Mouse (Mus musculus): ENCODE measurements at regions not wholly inside any gene's neighbourhood (a gene's known extent, or its start where the extent isn't known, plus 50 kb on each side); places are given as distances from the start of the nearest gene placed in this dataset.

DNA sequence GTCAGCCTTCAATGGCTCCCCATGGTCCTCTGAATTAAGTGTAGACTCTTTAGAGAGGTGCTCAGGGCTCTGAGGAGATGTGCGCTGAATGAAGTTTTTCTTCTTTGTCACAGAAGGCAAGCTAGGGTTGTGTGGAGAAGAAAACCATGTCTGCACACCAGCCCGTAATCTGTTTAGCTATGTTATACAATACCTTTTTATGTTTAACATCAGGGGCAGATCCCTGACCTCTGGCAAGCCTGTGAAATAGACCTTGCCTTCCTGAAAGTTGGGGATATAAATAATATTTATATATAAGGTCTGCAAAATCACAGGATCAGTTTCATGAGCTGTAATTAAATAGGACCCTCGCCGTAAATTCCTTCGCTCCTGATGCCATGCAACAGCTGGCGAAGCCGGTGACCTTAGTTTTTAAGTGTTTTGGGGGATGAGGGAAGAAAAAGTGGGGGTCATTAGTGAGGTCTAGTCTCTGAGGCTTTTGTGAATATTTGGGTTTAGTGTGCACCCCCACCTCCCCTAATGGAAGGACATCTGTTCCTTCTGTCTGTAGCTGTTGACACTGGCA is 119.7 kb downstream of the Mtx2 start:
- no peak overlapping the region for H3K4me3 ChIP-seq (ENCODE audit: insufficient read depth, poor library complexity, severe bottlenecking)

DNA sequence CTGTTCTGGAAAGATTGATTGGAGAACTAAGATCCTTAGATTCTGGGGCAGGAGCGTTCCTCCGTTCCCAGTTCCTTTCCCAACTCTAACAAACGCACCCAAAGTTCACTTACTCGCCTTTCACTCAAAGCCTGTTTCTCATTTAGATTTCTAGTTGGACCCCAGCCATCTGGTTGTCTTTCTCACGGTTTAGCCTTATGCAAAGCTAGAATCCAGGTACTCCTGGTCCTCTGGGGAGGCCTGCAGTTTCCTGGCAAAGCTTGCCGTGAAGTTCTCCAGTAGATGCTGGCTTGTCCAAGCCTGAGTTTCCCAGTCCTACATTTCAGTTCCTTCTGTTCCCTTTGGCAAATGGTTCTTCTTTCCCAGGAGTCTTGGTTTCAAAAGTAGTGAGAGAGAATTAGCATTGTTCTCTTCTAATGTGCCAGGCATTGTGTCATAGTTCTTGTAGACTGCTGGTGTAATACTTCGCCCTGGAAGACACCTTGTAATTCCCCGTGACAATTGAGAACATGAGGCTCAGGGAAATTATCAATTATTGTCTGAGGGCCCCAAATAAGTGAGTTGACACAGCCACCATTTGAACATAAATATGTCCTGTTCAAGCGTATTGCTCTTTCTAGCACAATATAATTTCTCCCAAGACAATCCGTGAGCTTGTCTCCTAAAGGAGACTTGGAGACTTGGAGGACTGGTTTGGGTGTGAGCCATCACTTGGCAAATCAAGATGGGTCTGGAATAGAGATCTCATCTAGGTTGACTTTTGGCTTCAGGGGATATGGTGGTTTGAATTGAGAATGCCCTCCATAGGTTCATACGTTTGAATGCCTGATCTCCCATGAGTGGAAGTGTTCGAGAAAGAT is 126.0 kb downstream of the Mtx2 start:
- Histone ChIP-seq H3ac (ENCODE audit: control insufficient read depth, insufficient read length, low read depth) (no peak overlapping the region), H3K27me3 (ENCODE audit: control insufficient read depth, insufficient read depth, insufficient read length) (peaks cover 7% of the 10 kb centered on the region), H3K4me3 (ENCODE audit: insufficient read depth, poor library complexity, severe bottlenecking) (no peak overlapping the region), H3K79me3 (ENCODE audit: low read depth) (no peaks in the 10 kb centered on the region), H3K36me3 (ENCODE audit: control insufficient read depth, insufficient read depth) (no peaks in the 10 kb centered on the region), H3K79me2 (ENCODE audit: control insufficient read depth, insufficient read depth) (no peaks in the 10 kb centered on the region)
- TF ChIP-seq MYOD1 (IDR thresholded peaks at IDR 0.05; ENCODE audit: control insufficient read depth, insufficient read length, low read depth) (no peak), FOSL1 (IDR thresholded peaks at IDR 0.05; ENCODE audit: insufficient read depth, low read length, poor library complexity, severe bottlenecking) (no peak), USF1 (IDR thresholded peaks at IDR 0.05; ENCODE audit: low read depth) (no peak), CEBPB (IDR thresholded peaks at IDR 0.05; ENCODE audit: low read depth) (no peak), MYOG (IDR thresholded peaks at IDR 0.05; ENCODE audit: control insufficient read depth, extremely low read depth, insufficient read length) (no peak), MAX (IDR thresholded peaks at IDR 0.05) (no peak), CTCF (IDR thresholded peaks at IDR 0.05; ENCODE audit: control insufficient read depth, insufficient read depth, insufficient read length) (no peak)

More for the DNA sequence above, 119.7 kb downstream of the Mtx2 start:
- TF ChIP-seq FOSL1 (IDR thresholded peaks at IDR 0.05; ENCODE audit: insufficient read depth, low read length, poor library complexity, severe bottlenecking) (no peak), CEBPB (IDR thresholded peaks at IDR 0.05; ENCODE audit: low read depth) (no peak), MYOG (IDR thresholded peaks at IDR 0.05; ENCODE audit: control insufficient read depth, extremely low read depth, insufficient read length) (no peak), USF1 (IDR thresholded peaks at IDR 0.05; ENCODE audit: low read depth) (no peak), MAX (IDR thresholded peaks at IDR 0.05) (no peak), CTCF (IDR thresholded peaks at IDR 0.05; ENCODE audit: control insufficient read depth, insufficient read depth, insufficient read length) (no peak), MYOD1 (IDR thresholded peaks at IDR 0.05; ENCODE audit: control insufficient read depth, insufficient read length, low read depth) (no peak)
- H3K27me3 ChIP-seq (ENCODE audit: control insufficient read depth, insufficient read depth, insufficient read length) = peaks cover 7% of the 10 kb centered on the region
- H3ac ChIP-seq (ENCODE audit: control insufficient read depth, insufficient read length, low read depth) = no peak overlapping the region
- H3K79me3 ChIP-seq (ENCODE audit: low read depth) = no peaks in the 10 kb centered on the region
- H3K36me3 ChIP-seq (ENCODE audit: control insufficient read depth, insufficient read depth) = no peaks in the 10 kb centered on the region
- H3K79me2 ChIP-seq (ENCODE audit: control insufficient read depth, insufficient read depth) = no peaks in the 10 kb centered on the region

GRCm38 (mm10) chr2:74954101-74954500 is 128.5 kb downstream of the Mtx2 start:
- TF ChIP-seq FOSL1 (IDR thresholded peaks at IDR 0.05; ENCODE audit: insufficient read depth, low read length, poor library complexity, severe bottlenecking) (no peak), CTCF (IDR thresholded peaks at IDR 0.05; ENCODE audit: control insufficient read depth, insufficient read depth, insufficient read length) (no peak), MYOG (IDR thresholded peaks at IDR 0.05; ENCODE audit: control insufficient read depth, extremely low read depth, insufficient read length) (no peak), MYOD1 (IDR thresholded peaks at IDR 0.05; ENCODE audit: control insufficient read depth, insufficient read length, low read depth) (no peak), CEBPB (IDR thresholded peaks at IDR 0.05; ENCODE audit: low read depth) (no peak)
- H3K27me3 ChIP-seq (ENCODE audit: control insufficient read depth, insufficient read depth, insufficient read length) = no peaks in the 10 kb centered on the region
- H3ac ChIP-seq (ENCODE audit: control insufficient read depth, insufficient read length, low read depth) = no peak overlapping the region

DNA sequence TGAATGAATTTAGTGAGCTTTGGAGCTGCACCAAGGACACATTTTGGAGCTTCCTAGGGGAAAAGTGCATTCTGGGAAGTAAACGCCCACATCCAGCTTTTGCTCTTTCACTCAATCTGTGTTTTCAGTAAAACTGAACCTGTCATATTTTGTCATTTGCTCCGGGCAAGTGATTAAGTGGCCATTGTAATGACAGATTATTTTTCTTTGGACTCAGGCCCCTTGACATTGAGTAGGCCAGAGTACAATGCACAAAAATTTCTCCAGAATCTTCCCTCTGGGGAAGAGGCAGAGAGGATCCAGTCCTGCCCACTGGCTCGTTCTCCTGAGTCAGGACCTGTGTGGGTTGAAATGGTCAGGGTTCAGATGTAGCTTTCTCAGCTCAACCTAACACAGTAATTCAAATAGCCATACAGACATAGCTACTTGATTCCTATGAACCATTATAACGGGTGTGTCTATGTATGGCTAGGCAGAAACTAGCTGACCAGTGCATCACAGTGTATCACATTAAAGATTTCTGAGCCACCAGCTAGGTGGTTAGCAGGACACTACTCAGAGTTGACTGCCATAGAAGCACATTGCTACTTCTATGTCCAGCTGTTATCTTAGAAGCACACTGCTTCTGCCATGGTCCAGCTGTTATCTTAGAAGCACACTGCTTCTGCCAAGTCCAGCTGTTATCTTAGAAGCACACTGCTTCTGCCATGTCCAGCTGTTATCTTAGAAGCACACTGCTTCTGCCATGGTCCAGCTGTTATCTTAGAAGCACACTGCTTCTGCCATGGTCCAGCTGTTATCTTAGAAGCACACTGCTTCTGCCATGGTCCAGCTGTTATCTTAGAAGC is 129.9 kb downstream of the Mtx2 start:
- no peaks in the 10 kb centered on the region for H3K27me3 ChIP-seq (ENCODE audit: control insufficient read depth, insufficient read depth, insufficient read length)
- no peaks in the 10 kb centered on the region for H3K36me3 ChIP-seq (ENCODE audit: control insufficient read depth, insufficient read depth)
- TF ChIP-seq FOSL1 (IDR thresholded peaks at IDR 0.05; ENCODE audit: insufficient read depth, low read length, poor library complexity, severe bottlenecking) (no peak), MYOD1 (IDR thresholded peaks at IDR 0.05; ENCODE audit: control insufficient read depth, insufficient read length, low read depth) (no peak), CEBPB (IDR thresholded peaks at IDR 0.05; ENCODE audit: low read depth) (no peak), MAX (IDR thresholded peaks at IDR 0.05) (no peak), USF1 (IDR thresholded peaks at IDR 0.05; ENCODE audit: low read depth) (no peak), MYOG (IDR thresholded peaks at IDR 0.05; ENCODE audit: control insufficient read depth, extremely low read depth, insufficient read length) (no peak), CTCF (IDR thresholded peaks at IDR 0.05; ENCODE audit: control insufficient read depth, insufficient read depth, insufficient read length) (no peak)
- no peak overlapping the region for H3ac ChIP-seq (ENCODE audit: control insufficient read depth, insufficient read length, low read depth)
- H3K79me2 ChIP-seq (ENCODE audit: control insufficient read depth, insufficient read depth) = no peaks in the 10 kb centered on the region
- H3K79me3 ChIP-seq (ENCODE audit: low read depth) = no peaks in the 10 kb centered on the region
- no peak overlapping the region for H3K4me3 ChIP-seq (ENCODE audit: insufficient read depth, poor library complexity, severe bottlenecking)

More at GRCm38 (mm10) chr2:74954101-74954500, 128.5 kb downstream of the Mtx2 start:
- no peaks in the 10 kb centered on the region for H3K36me3 ChIP-seq (ENCODE audit: control insufficient read depth, insufficient read depth)
- no peak overlapping the region for H3K4me3 ChIP-seq (ENCODE audit: insufficient read depth, poor library complexity, severe bottlenecking)
- H3K79me2 ChIP-seq (ENCODE audit: control insufficient read depth, insufficient read depth) = no peaks in the 10 kb centered on the region
- no peaks in the 10 kb centered on the region for H3K79me3 ChIP-seq (ENCODE audit: low read depth)

DNA sequence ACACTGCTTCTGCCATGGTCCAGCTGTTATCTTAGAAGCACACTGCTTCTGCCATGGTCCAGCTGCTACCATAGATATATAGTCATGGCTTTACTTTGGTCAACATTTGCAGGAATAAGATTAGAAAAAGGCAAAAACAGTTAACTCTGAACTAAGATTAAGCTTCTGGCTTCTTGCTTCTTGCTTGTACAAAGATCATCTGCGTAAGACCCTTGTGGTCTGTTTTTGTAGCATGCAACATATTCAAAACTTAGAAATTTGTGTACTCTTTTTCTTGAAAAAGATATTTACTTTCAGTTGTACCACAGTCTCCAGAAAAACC is 130.5 kb downstream of the Mtx2 start:
- H3K27me3 ChIP-seq (ENCODE audit: control insufficient read depth, insufficient read depth, insufficient read length) = no peaks in the 10 kb centered on the region
- TF ChIP-seq CEBPB (IDR thresholded peaks at IDR 0.05; ENCODE audit: low read depth) = no peak
- TF ChIP-seq FOSL1 (IDR thresholded peaks at IDR 0.05; ENCODE audit: insufficient read depth, low read length, poor library complexity, severe bottlenecking) = no peak
- TF ChIP-seq MYOG (IDR thresholded peaks at IDR 0.05; ENCODE audit: control insufficient read depth, extremely low read depth, insufficient read length) = no peak
- no peak for TF ChIP-seq CTCF (IDR thresholded peaks at IDR 0.05; ENCODE audit: control insufficient read depth, insufficient read depth, insufficient read length)
- no peak for TF ChIP-seq USF1 (IDR thresholded peaks at IDR 0.05; ENCODE audit: low read depth)
- no peak for TF ChIP-seq MYOD1 (IDR thresholded peaks at IDR 0.05; ENCODE audit: control insufficient read depth, insufficient read length, low read depth)
- no peak for TF ChIP-seq MAX (IDR thresholded peaks at IDR 0.05)
- H3K4me3 ChIP-seq (ENCODE audit: insufficient read depth, poor library complexity, severe bottlenecking) = no peak overlapping the region
- H3K79me3 ChIP-seq (ENCODE audit: low read depth) = no peaks in the 10 kb centered on the region
- no peaks in the 10 kb centered on the region for H3K79me2 ChIP-seq (ENCODE audit: control insufficient read depth, insufficient read depth)
- no peaks in the 10 kb centered on the region for H3K36me3 ChIP-seq (ENCODE audit: control insufficient read depth, insufficient read depth)
- H3ac ChIP-seq (ENCODE audit: control insufficient read depth, insufficient read length, low read depth) = no peak overlapping the region

Data from C2C12 (cell line).